Mouse (Mus musculus) adrenal gland, postnatal 14 days (tissue): ENCODE measurements around the gene Gm14419. TPM values are rescaled to one million over a fixed set of nuclear protein-coding genes. Genes with fewer than 3 reads are reported as not detected.
"Not testable (repeated sequence)": the region's sequence is repeated elsewhere in the genome, so short reads cannot be mapped to it uniquely, and the experiment has no call there.

Experiments used
- DNase-seq: peaks from one replicate; pipeline ENCODE4 v3.0.0; 2021; ENCODE audit warnings: mixed read lengths
- long read RNA-seq, 2 experiments: library from polyadenylated mRNA; stranded (forward); transcript quantifications; one replicate each; pipeline ENCODE4 v2.0.0; 2021
- total RNA-seq: library from RNA; stranded (reverse); gene quantifications from 2 replicates; pipeline ENCODE4 v1.2.3, GENCODE M21; 2021

Gm14419 gene
- total RNA-seq, result 29.4 and 30.4 TPM in 2 replicates
- long read RNA-seq, experiment 1, transcript Gm14419-203 (4 exons, 752 nt), result major isoform, 7 of 12 reads
- long read RNA-seq, experiment 1, partial matches to known transcripts, result 0 of 12 reads
- long read RNA-seq, experiment 1, other reads (novel, unspliced or antisense), result 5 of 12 reads
- long read RNA-seq, experiment 2, partial matches to known transcripts, result 0 of 5 reads
- long read RNA-seq, experiment 2, other reads (novel, unspliced or antisense), result 3 of 5 reads

DNA sequence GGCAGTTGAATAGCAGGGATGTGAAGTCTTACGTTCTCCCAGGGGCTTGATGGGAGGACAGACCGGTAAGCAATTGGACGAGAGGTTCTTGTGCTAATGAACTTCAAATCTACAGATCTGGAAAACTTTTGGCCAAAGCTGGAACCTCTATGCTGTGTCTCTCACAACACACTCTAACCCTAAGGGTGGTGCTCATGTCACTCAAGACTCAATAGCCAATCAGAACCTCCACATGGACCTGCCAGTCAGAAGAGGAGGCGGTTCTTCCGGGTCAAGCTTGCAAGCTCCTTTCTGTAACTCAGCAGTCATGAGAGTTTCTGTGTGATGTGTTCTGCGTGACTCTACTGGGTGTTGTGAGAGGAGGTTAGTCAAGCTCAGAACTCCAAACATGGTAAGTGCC is at the start of gene Gm14419:
Gm14419 (plus strand) TSS at position 301 of the 400 bp plus-strand sequence.
- DNase-seq, result not testable (repeated sequence)

Other genes starting within 250 kb of the Gm14419 start
- 3.4 and 10.3 TPM in 2 replicates for gene Gm14295, start 202.3 kb upstream of the Gm14419 start, total RNA-seq
- gene Gm14408, start 169.8 kb upstream of the Gm14419 start, total RNA-seq, result not detected in 2 replicates
- gene Gm14296, start 73.1 kb upstream of the Gm14419 start, total RNA-seq, result 7.6 and 9.0 TPM in 2 replicates
- gene Gm14401, start 73.4 kb downstream of the Gm14419 start, total RNA-seq, result 0.37 and 1.1 TPM in 2 replicates
- 34.8 and 35.8 TPM in 2 replicates for gene Gm14410, start 205.5 kb downstream of the Gm14419 start, total RNA-seq